Mouse (Mus musculus) fat pad, adult 2 months (tissue): ENCODE results near the gene Bcor.

Source experiments
- DNase-seq: peaks from one replicate; pipeline ENCODE4 v3.0.0-alpha.2; 2011; ENCODE audit warnings: low read depth, low spot score; ENCODE audit errors: extremely low read depth

Gene Bcor

GRCm38 (mm10) chrX:12159981-12160656 is at the start of gene Bcor:
Gene Bcor (minus strand): TSS chrX:12160355.
- DNase-seq = no peak

- no peak for DNase-seq
Measured at GRCm38 (mm10) chrX:12202951-12203350, 42.8 kb upstream of the Bcor start.

GRCm38 (mm10) chrX:12201111-12201510 is 41.0 kb upstream of the Bcor start:
- DNase-seq = peak; percentile 68

GRCm38 (mm10) chrX:12195234-12195919 is 35.2 kb upstream of the Bcor start:
- DNase-seq = no peak

DNA sequence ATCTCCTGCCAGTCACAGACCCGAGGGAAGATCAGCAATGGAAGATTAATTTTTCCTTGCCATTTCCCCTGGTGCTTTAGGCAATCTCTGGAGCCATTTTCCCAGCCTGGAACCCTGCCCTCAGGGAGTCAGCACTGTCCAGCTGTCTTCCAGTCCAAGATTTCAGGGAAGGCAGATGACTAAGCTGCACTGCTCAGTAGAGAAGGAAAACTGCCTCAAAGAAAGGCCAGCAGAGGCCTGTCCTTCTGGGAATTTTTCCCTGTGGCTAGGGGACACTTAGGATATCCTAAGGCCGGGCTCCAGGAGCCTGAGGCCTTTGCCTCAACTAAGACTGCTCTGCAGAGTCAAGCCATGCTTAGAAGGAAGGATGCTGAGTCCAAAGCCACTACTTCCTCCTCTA is 32.2 kb upstream of the Bcor start:
- DNase-seq = no peak

GRCm38 (mm10) chrX:12189511-12189910 is 29.4 kb upstream of the Bcor start:
- no peak for DNase-seq

GRCm38 (mm10) chrX:12175198-12175960 is 15.2 kb upstream of the Bcor start:
- DNase-seq = peak; percentile 23

GRCm38 (mm10) chrX:12170128-12170527 is 10.0 kb upstream of the Bcor start:
- no peak for DNase-seq

GRCm38 (mm10) chrX:12164591-12165529 is 4.7 kb upstream of the Bcor start:
- DNase-seq = no peak

GRCm38 (mm10) chrX:12159534-12159881 is 647 bp downstream of the Bcor start:
- no peak for DNase-seq

DNA sequence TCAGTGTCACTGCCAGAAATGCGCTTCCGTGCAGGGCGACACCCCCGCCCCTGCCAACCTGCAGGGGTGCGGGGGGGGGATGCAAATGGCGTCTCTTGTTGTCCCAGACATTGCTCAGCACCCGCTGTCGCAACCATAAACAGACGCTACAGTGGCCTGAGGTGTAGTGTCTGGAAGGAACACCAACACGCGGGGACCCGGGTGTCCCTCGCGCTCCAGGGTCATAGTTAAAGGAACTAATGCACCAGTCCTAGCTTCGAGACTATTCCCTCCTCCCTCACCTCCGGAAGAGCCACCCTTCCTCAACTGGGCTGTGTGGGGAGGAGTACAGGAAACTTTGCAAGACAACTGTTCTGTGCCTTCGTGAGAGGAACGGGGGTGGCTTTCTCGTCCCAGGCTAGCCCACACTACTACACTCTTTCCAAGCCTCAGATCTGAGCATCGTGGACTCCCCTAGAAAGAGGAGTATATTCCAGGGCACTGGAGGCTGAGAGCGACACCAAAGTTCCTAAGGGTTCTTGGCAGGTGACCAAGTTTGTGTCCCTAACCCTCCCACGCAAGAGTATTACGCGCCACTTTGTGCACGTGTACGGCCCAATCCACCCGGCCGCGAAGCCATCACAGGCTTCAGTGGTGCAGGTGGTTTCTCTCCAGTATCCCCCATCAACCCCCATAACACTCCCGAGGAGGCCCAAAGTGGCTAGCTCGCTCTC is 1.2 kb downstream of the Bcor start:
- no peak for DNase-seq

GRCm38 (mm10) chrX:12158244-12158820 is 1.8 kb downstream of the Bcor start:
- no peak for DNase-seq

GRCm38 (mm10) chrX:12157331-12157930 is 2.7 kb downstream of the Bcor start:
- DNase-seq = no peak

- DNase-seq = no peak
Measured at GRCm38 (mm10) chrX:12155842-12156291, 4.3 kb downstream of the Bcor start.

- no peak for DNase-seq
Measured at GRCm38 (mm10) chrX:12155068-12155840, 4.9 kb downstream of the Bcor start.

DNA sequence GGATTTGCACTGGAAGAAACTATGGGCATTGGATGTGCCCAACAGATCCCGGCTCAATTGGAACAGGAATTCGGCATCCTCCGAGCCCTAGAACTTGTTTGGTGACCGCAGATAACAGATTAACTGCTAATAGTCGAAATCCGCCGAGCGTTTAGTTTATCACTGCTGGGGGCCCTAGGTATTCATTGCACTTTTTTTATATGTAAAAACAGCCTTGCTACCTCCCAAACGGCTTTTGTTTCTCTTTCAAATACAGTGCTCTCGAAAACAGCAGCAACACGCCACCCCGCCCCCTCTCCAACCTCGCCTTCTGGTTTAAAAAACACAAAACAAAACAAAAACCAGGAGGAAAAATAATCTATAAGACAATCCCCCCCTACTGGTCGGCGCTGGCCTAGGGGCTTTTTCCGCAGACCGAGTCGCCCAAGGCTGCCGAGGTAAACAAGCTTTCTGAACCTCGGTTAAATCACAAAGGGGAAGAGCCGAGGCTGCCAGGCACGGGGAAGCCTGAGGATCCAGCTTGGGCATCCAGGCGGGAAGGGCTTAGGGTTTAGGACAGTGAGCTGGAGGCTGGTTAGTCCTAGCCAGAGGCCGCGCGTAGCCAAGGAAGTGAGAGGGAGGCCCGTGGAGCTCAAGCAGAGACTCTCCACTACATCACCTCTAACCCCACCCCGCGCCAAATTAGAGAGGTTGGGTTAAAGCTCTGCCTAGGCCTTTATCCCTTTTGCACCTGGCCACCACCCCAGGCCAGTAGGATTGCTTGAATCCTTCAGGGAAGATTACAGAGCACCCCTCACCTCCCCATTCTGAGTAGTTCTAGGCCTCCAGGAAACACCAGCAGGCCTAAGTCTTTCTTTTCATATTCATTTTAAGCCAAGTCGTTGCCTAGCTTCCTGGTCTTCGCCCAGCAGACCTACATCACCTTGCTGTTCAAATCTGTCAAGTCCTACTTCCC is 6.7 kb downstream of the Bcor start:
- DNase-seq = no peak
